Mouse (Mus musculus) embryonic facial prominence, embryonic 13.5 days (tissue): ENCODE measurements at regions not wholly inside any gene's neighbourhood (a gene's known extent, or its start where the extent isn't known, plus 50 kb on each side); places are given as distances from the start of the nearest gene placed in this dataset.

Source experiments
- ATAC-seq: fragments of 200-750 bp; cut with Nextera tagmentation; 2 replicates; pipeline ENCODE4 v1.8.0; 2017; ENCODE audit warnings: low read depth; ENCODE audit not compliant: insufficient number of reproducible peaks, insufficient read depth, low FRiP score, low TSS enrichment
- H3K27ac ChIP-seq: fragments of 300-500 bp; sonication (generic); 2 replicates; pipeline ENCODE4 v1.5.1; 2015; ENCODE audit warnings: moderate library complexity, mild to moderate bottlenecking, inconsistent platforms
- H3K27me3 ChIP-seq: fragments of 300-500 bp; sonication (generic); 2 replicates; pipeline ENCODE4 v1.6.1; 2015; ENCODE audit warnings: mild to moderate bottlenecking, inconsistent platforms
- H3K36me3 ChIP-seq: fragments of 300-500 bp; sonication (generic); 2 replicates; pipeline ENCODE4 v1.6.1; 2015; ENCODE audit warnings: mild to moderate bottlenecking, inconsistent platforms
- H3K4me1 ChIP-seq: fragments of 300-500 bp; sonication (generic); 2 replicates; pipeline ENCODE4 v1.6.1; 2015; ENCODE audit warnings: inconsistent platforms
- H3K4me2 ChIP-seq: fragments of 300-500 bp; sonication (generic); 2 replicates; pipeline ENCODE4 v1.6.1; 2015; ENCODE audit warnings: moderate library complexity, mild to moderate bottlenecking, inconsistent platforms
- H3K4me3 ChIP-seq: fragments of 300-500 bp; sonication (generic); 2 replicates; pipeline ENCODE4 v1.5.1; 2015; ENCODE audit warnings: mild to moderate bottlenecking, inconsistent platforms
- H3K9ac ChIP-seq: fragments of 300-500 bp; sonication (generic); 2 replicates; pipeline ENCODE4 v1.6.1; 2015; ENCODE audit warnings: mild to moderate bottlenecking, inconsistent platforms
- H3K9me3 ChIP-seq: fragments of 300-500 bp; sonication (generic); 2 replicates; pipeline ENCODE4 v1.6.1; 2016; ENCODE audit warnings: inconsistent platforms
- WGBS: fragments of 180-500 bp; shearing (Covaris S2); methylation state at CpG from one replicate; pipeline ENCODE4 v1.1.7; 2015; ENCODE audit warnings: mixed read lengths; 5-methylcytosine and 5-hydroxymethylcytosine counted together

- Histone ChIP-seq H3K4me2 (no peak overlapping the region), H3K9ac (no peak overlapping the region), H3K27me3 (no peaks in the 10 kb centered on the region), H3K27ac (no peak overlapping the region), H3K9me3 (no peaks in the 10 kb centered on the region), H3K4me1 (no peaks in the 10 kb centered on the region), H3K4me3 (no peak overlapping the region), H3K36me3 (no peaks in the 10 kb centered on the region)
- 46% methylated on average over 8 of the region's 8 CpGs for WGBS
- ATAC-seq: no peak
These were observed 117.7 kb upstream of the Igf1 start for GRCm38 (mm10) chr10:87740323-87740722.

- 83% methylated on average over 3 of the region's 3 CpGs for WGBS
- Histone ChIP-seq H3K9ac (no peak overlapping the region), H3K36me3 (no peaks in the 10 kb centered on the region), H3K27ac (no peak overlapping the region), H3K4me2 (no peak overlapping the region), H3K4me3 (no peak overlapping the region), H3K4me1 (no peaks in the 10 kb centered on the region), H3K9me3 (no peaks in the 10 kb centered on the region), H3K27me3 (no peaks in the 10 kb centered on the region)
- no peak for ATAC-seq
These were observed 115.3 kb upstream of the Igf1 start for GRCm38 (mm10) chr10:87742766-87743165.

- Histone ChIP-seq H3K27me3 (no peaks in the 10 kb centered on the region), H3K9ac (no peak overlapping the region), H3K4me2 (no peak overlapping the region), H3K36me3 (no peaks in the 10 kb centered on the region), H3K9me3 (no peaks in the 10 kb centered on the region), H3K27ac (no peak overlapping the region), H3K4me3 (no peak overlapping the region), H3K4me1 (no peaks in the 10 kb centered on the region)
- 91% methylated on average over 2 of the region's 2 CpGs for WGBS
- no peak for ATAC-seq
These were observed 110.1 kb upstream of the Igf1 start for GRCm38 (mm10) chr10:87747846-87748552.

GRCm38 (mm10) chr10:87748631-87749193 lies 109.4 kb upstream of the Igf1 start:
- Histone ChIP-seq H3K27ac (no peak overlapping the region), H3K9ac (no peak overlapping the region), H3K36me3 (no peaks in the 10 kb centered on the region), H3K9me3 (no peaks in the 10 kb centered on the region), H3K27me3 (no peaks in the 10 kb centered on the region), H3K4me3 (no peak overlapping the region), H3K4me2 (no peak overlapping the region), H3K4me1 (no peaks in the 10 kb centered on the region)
- no peak for ATAC-seq
- WGBS: 78% methylated on average over 4 of the region's 4 CpGs

GRCm38 (mm10) chr10:87750321-87750720 lies 107.7 kb upstream of the Igf1 start:
- no peaks in the 10 kb centered on the region for H3K36me3 ChIP-seq
- no peak for ATAC-seq
- H3K9me3 ChIP-seq: no peaks in the 10 kb centered on the region
- H3K27me3 ChIP-seq: no peaks in the 10 kb centered on the region
- no peak overlapping the region for H3K9ac ChIP-seq
- H3K4me3 ChIP-seq: no peak overlapping the region
- no peak overlapping the region for H3K4me2 ChIP-seq
- no peak overlapping the region for H3K27ac ChIP-seq
- H3K4me1 ChIP-seq: no peaks in the 10 kb centered on the region

GRCm38 (mm10) chr10:87750972-87751371 lies 107.1 kb upstream of the Igf1 start:
- WGBS: 33% methylated on average over 1 of the region's 1 CpGs
- Histone ChIP-seq H3K4me3 (no peak overlapping the region), H3K27me3 (no peaks in the 10 kb centered on the region), H3K9ac (no peak overlapping the region), H3K9me3 (no peaks in the 10 kb centered on the region), H3K4me2 (no peak overlapping the region), H3K36me3 (no peaks in the 10 kb centered on the region), H3K4me1 (no peaks in the 10 kb centered on the region), H3K27ac (no peak overlapping the region)
- no peak for ATAC-seq

GRCm38 (mm10) chr10:87752117-87752516 lies 105.9 kb upstream of the Igf1 start:
- no peak for ATAC-seq
- no peak overlapping the region for H3K9ac ChIP-seq
- no peaks in the 10 kb centered on the region for H3K27me3 ChIP-seq
- H3K4me1 ChIP-seq: peaks cover 3% of the 10 kb centered on the region
- 60% methylated on average over 2 of the region's 2 CpGs for WGBS
- no peak overlapping the region for H3K27ac ChIP-seq
- no peak overlapping the region for H3K4me3 ChIP-seq
- H3K4me2 ChIP-seq: no peak overlapping the region
- H3K9me3 ChIP-seq: no peaks in the 10 kb centered on the region
- no peaks in the 10 kb centered on the region for H3K36me3 ChIP-seq

GRCm38 (mm10) chr10:87753483-87753882 lies 104.6 kb upstream of the Igf1 start:
- ATAC-seq: no peak
- no peak overlapping the region for H3K9ac ChIP-seq
- no peak overlapping the region for H3K4me2 ChIP-seq
- no peak overlapping the region for H3K4me3 ChIP-seq
- H3K27me3 ChIP-seq: no peaks in the 10 kb centered on the region
- peaks cover 3% of the 10 kb centered on the region for H3K4me1 ChIP-seq
- 52% methylated on average over 1 of the region's 1 CpGs for WGBS
- no peaks in the 10 kb centered on the region for H3K9me3 ChIP-seq
- no peak overlapping the region for H3K27ac ChIP-seq
- no peaks in the 10 kb centered on the region for H3K36me3 ChIP-seq

GRCm38 (mm10) chr10:87761528-87762030 lies 96.5 kb upstream of the Igf1 start:
- WGBS: 82% methylated on average over 5 of the region's 5 CpGs
- no peak for ATAC-seq
- Histone ChIP-seq H3K27ac (no peak overlapping the region), H3K4me2 (no peak overlapping the region), H3K36me3 (no peaks in the 10 kb centered on the region), H3K9me3 (no peaks in the 10 kb centered on the region), H3K27me3 (no peaks in the 10 kb centered on the region), H3K4me1 (peaks cover 6% of the 10 kb centered on the region), H3K9ac (no peak overlapping the region), H3K4me3 (no peak overlapping the region)

- H3K9ac ChIP-seq: no peak overlapping the region
- 60% methylated on average over 4 of the region's 4 CpGs for whole genome bisulfite sequencing
- H3K27ac ChIP-seq: no peak overlapping the region
- H3K4me1 ChIP-seq: no peaks in the 10 kb centered on the region
- no peak for ATAC-seq
- no peaks in the 10 kb centered on the region for H3K27me3 ChIP-seq
- no peaks in the 10 kb centered on the region for H3K36me3 ChIP-seq
- H3K9me3 ChIP-seq: no peaks in the 10 kb centered on the region
- H3K4me3 ChIP-seq: no peak overlapping the region
- no peak overlapping the region for H3K4me2 ChIP-seq
These were observed 70.5 kb upstream of the Igf1 start for GRCm38 (mm10) chr10:87787521-87787920.

GRCm38 (mm10) chr10:87792346-87792745 lies 65.7 kb upstream of the Igf1 start:
- H3K9ac ChIP-seq: no peak overlapping the region
- H3K4me1 ChIP-seq: no peaks in the 10 kb centered on the region
- H3K27me3 ChIP-seq: no peaks in the 10 kb centered on the region
- H3K4me2 ChIP-seq: no peak overlapping the region
- H3K9me3 ChIP-seq: no peaks in the 10 kb centered on the region
- ATAC-seq: no peak
- H3K4me3 ChIP-seq: no peak overlapping the region
- H3K36me3 ChIP-seq: no peaks in the 10 kb centered on the region
- H3K27ac ChIP-seq: no peak overlapping the region

GRCm38 (mm10) chr10:87803936-87804791 lies 53.9 kb upstream of the Igf1 start:
- no peaks in the 10 kb centered on the region for H3K36me3 ChIP-seq
- no peaks in the 10 kb centered on the region for H3K9me3 ChIP-seq
- H3K4me3 ChIP-seq: no peak overlapping the region
- WGBS: 58% methylated on average over 5 of the region's 5 CpGs
- ATAC-seq: no peak
- H3K27me3 ChIP-seq: no peaks in the 10 kb centered on the region
- H3K27ac ChIP-seq: no peak overlapping the region
- H3K9ac ChIP-seq: no peak overlapping the region
- no peak overlapping the region for H3K4me2 ChIP-seq
- H3K4me1 ChIP-seq: peaks cover 13% of the 10 kb centered on the region
